Mouse (Mus musculus) thymus, adult 2 months (tissue): ENCODE measurements around the gene Gm20425. TPM values are rescaled to one million over a fixed set of nuclear protein-coding genes. Genes with fewer than 3 reads are reported as not detected.

Experiments used
- DNase-seq: peaks from one replicate; pipeline ENCODE4 v3.0.0; 2021
- H3K27ac ChIP-seq: fragments of 200-500 bp; 2 replicates; pipeline ENCODE4 v1.5.1; 2012; ENCODE audit warnings: low read length, control low read depth; ENCODE audit not compliant: control insufficient read depth, insufficient read depth
- H3K27me3 ChIP-seq: fragments of 200-500 bp; 2 replicates; pipeline ENCODE4 v1.6.1; 2012; ENCODE audit warnings: mild to moderate bottlenecking, low read length, moderate library complexity, mixed read lengths; ENCODE audit not compliant: control insufficient read depth, insufficient read depth
- H3K36me3 ChIP-seq: fragments of 200-500 bp; 2 replicates; pipeline ENCODE4 v1.6.1; 2012; ENCODE audit warnings: mild to moderate bottlenecking, low read length, moderate library complexity; ENCODE audit not compliant: control insufficient read depth, insufficient read depth
- H3K4me1 ChIP-seq: fragments of 200-500 bp; replicated peaks from 2 replicates; pipeline ENCODE4 v1.6.1; 2012; ENCODE audit warnings: low read length; ENCODE audit not compliant: control insufficient read depth, insufficient read depth
- H3K4me3 ChIP-seq: fragments of 200-500 bp; 2 replicates; pipeline ENCODE4 v1.5.1; 2012; ENCODE audit warnings: mild to moderate bottlenecking, low read length, control low read depth, moderate library complexity; ENCODE audit not compliant: control insufficient read depth, insufficient read depth
- CTCF ChIP-seq: fragments of 200-500 bp; IDR thresholded peaks from 2 replicates; pipeline ENCODE4 v1.5.1; 2012; ENCODE audit warnings: mild to moderate bottlenecking, control low read depth, low read length, moderate library complexity, borderline replicate concordance; ENCODE audit not compliant: control insufficient read depth, poor library complexity, insufficient read depth; ENCODE audit errors: extremely low read depth
- POLR2A ChIP-seq: fragments of 200-500 bp; IDR thresholded peaks from 2 replicates; pipeline ENCODE4 v1.6.1; 2012; ENCODE audit warnings: mild to moderate bottlenecking, low read length, control low read depth, moderate library complexity; ENCODE audit not compliant: control insufficient read depth, poor library complexity, insufficient read depth; ENCODE audit errors: extremely low read depth
- WGBS: fragments of 180-500 bp; shearing (Covaris S2); methylation state at CpG from one replicate; pipeline ENCODE4 v1.1.7; 2018; 5-methylcytosine and 5-hydroxymethylcytosine counted together
- polyA plus RNA-seq: library from polyadenylated mRNA; depleted of rRNA; stranded (reverse); fragments of >200 nt; gene quantifications from 2 replicates; pipeline ENCODE4 v1.2.3, GENCODE M21; 2012

Gm20425 gene
- polyA plus RNA-seq, 1 experiment = not detected

DNA sequence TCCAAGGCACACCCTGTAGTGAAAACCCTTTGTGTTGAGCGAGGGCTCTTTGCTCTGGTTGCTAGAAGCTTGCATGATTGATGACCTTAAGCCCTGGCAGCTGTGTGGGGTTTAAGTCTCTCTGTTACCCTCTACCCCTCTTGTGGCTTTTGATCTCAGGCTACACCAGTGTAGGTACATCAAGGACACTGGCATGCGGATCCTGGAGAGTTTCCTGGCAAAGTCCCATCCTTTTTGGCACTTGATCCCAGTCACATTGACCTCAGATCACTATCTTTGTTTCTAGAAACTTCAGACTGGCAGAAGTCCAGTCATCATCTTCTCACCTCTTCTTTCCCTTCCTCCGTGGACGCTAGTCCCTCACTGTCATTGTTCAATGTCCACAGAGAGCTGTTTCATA is 18.5 kb upstream of the Gm20425 start:
- H3K27ac ChIP-seq = no peak overlapping the region
- H3K4me1 ChIP-seq = no peaks in the 10 kb centered on the region
- H3K27me3 ChIP-seq = no peaks in the 10 kb centered on the region
- WGBS = 68% methylated on average over 4 of the region's 4 CpGs
- no peak for DNase-seq
- no peak overlapping the region for H3K4me3 ChIP-seq
- TF ChIP-seq CTCF = no peak
- TF ChIP-seq POLR2A = no peak
- no peaks in the 10 kb centered on the region for H3K36me3 ChIP-seq

DNA sequence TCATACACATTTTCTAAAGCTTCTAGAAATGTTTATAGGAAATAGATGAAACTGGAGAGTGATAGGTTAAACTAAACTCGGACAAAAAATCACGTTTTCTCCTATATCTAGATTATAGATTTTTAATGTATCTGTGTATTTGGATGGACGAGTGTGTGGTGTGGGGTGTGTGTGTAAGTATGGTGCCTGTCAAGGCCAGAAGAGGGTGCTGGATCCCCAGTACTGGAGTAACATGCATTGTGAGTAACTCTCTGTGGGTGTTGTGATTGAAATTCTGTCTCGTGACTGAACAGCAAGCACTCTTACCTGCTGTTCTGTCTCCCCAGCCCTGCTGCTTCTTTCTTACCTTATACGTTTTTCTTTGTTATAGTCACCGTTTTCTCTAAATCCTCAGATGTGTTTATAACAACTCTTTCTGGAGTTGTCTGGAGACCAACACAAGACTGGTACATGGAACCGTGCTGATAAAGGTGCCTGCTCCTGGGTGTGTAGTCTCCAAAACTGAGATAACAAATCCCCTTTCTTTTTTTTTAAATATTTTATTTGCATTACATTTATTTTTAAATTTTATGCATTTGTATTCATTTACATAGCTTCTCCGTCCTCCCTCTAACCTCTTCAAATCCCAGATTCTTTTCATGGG is 16.5 kb upstream of the Gm20425 start:
- WGBS = 92% methylated on average over 8 of the region's 8 CpGs
- no peak for DNase-seq
- no peaks in the 10 kb centered on the region for H3K27me3 ChIP-seq
- H3K4me3 ChIP-seq = no peak overlapping the region
- no peak for TF ChIP-seq POLR2A
- no peak for TF ChIP-seq CTCF
- H3K27ac ChIP-seq = no peak overlapping the region
- no peaks in the 10 kb centered on the region for H3K36me3 ChIP-seq
- no peaks in the 10 kb centered on the region for H3K4me1 ChIP-seq

DNA sequence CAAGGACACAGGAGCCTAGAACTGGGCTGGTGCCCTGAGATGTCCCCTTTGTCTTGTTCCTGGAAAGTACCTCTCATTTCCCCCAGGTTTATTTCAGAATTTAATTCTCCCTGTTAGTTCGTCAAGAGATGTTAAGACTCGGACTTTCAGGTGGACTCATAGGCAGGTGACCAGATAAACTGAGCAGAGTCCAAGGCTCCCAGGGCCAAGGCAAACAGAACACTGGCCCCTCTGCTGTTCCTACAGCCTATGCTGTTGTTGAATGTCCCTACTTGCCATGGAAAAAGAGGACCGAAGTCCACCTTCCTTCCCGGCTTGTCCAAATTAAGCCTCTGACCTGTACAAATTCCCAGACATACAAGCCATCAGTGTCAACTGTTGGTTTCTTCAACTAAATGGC is 13.5 kb upstream of the Gm20425 start:
- H3K36me3 ChIP-seq = no peaks in the 10 kb centered on the region
- H3K27ac ChIP-seq = no peak overlapping the region
- no peaks in the 10 kb centered on the region for H3K27me3 ChIP-seq
- TF ChIP-seq CTCF = no peak
- TF ChIP-seq POLR2A = no peak
- 98% methylated on average over 4 of the region's 4 CpGs for WGBS
- H3K4me1 ChIP-seq = no peaks in the 10 kb centered on the region
- no peak overlapping the region for H3K4me3 ChIP-seq
- no peak for DNase-seq

GRCm38 (mm10) chr9:103241206-103241605 is 11.1 kb upstream of the Gm20425 start:
- Histone ChIP-seq H3K4me1 (no peaks in the 10 kb centered on the region), H3K36me3 (no peaks in the 10 kb centered on the region), H3K27ac (no peak overlapping the region), H3K27me3 (no peaks in the 10 kb centered on the region), H3K4me3 (no peak overlapping the region)
- 89% methylated on average over 2 of the region's 2 CpGs for WGBS
- TF ChIP-seq CTCF = no peak
- no peak for TF ChIP-seq POLR2A
- no peak for DNase-seq

- no peak for DNase-seq
- 94% methylated on average over 6 of the region's 6 CpGs for WGBS
- H3K27ac ChIP-seq = no peak overlapping the region
Measured at GRCm38 (mm10) chr9:103239471-103239870, 9.4 kb upstream of the Gm20425 start.

DNA sequence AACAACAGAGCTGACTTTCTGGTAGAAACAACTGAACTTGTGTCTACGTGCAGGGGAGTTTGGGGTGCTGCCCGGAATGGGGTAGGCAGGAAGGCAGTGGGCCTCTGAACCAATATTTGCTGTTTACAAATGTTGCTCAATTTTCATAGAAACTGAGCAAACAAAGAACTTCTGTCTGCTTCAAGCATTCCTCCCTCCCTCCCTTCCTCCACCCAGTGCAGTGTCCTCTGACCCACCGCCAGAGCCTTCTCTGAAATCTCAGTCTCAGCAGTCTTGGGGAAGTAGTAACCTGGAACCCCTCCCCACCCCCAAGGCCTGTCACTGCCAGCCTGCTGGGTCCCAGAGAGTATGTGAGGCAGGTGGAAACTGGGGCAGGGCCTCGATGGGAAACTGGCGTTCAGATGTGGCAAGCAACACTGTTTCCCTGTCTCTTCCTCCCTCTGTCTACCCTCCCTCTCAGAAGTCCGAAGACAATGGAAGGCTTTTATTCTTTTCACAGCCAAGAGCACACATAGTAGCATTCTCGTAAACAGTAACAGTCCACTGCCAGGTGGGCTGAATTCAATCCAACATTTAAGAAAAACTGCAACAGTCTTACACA is 4.6 kb upstream of the Gm20425 start:
- no peak overlapping the region for H3K27ac ChIP-seq
- no peak overlapping the region for H3K4me3 ChIP-seq
- H3K4me1 ChIP-seq = peaks cover 27% of the 10 kb centered on the region
- 73% methylated on average over 7 of the region's 7 CpGs for WGBS
- no peak for TF ChIP-seq CTCF
- no peak for TF ChIP-seq POLR2A
- H3K27me3 ChIP-seq = no peaks in the 10 kb centered on the region
- DNase-seq = no peak
- H3K36me3 ChIP-seq = no peaks in the 10 kb centered on the region

More at GRCm38 (mm10) chr9:103239471-103239870, 9.4 kb upstream of the Gm20425 start:
- Histone ChIP-seq H3K27me3 (no peaks in the 10 kb centered on the region), H3K4me1 (no peaks in the 10 kb centered on the region), H3K36me3 (no peaks in the 10 kb centered on the region), H3K4me3 (no peak overlapping the region)
- TF ChIP-seq CTCF (no peak), POLR2A (no peak)
